Mouse (Mus musculus): ENCODE data around the gene Susd6. TPM values are rescaled to one million over a fixed set of nuclear protein-coding genes. Genes with fewer than 3 reads are reported as not detected.

Susd6 gene
- polyA plus RNA-seq, 1 experiment from 2014 or later: 17.7 TPM

DNA sequence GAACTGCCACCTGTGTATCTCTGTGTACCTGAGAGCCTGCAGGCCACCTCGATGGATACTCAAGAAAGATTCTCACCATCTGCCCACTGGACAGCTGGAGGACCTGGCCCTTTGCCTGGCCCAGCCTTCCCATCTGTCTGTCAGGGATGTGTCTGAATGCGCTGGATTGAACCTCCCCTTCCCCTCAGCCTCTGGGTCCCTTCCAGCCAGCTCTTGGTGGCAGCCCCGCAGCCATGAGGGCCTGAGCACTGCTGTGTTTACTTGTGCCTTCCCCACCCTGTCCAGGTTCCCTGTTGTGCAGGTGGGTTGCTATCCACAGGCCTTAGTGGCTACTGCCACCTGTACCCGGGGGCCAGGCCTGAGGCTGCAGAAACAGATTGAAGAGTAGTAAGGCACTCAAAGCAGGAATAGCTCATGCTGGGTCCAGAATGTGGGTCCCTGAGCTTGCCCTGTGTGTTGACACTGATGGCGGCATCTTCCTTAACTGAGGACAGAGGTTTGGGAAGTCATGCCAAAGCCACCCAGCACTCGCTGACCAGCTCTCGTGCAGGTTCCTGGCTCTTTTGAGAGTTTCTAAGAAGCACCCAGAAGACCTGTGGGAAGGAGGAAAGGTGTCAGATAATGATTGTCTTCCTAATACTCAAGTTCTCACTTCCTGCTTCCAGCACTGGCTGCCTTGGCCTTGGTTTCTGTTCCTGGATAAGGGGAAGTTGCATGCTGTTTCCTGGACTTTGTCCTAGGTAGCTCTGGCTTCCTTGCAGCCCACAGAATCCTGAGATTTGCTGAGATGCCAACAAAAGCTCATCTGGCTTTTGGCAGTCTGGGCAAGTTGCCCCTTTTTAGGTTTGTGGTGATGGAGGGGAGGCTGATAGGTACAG lies 87.1 kb downstream of the Susd6 start:
- 92% methylated on average over 7 of the region's 7 CpGs for WGBS
- Histone ChIP-seq H3K9me3 (ENCODE audit: control insufficient read depth, low read length) (no peaks in the 10 kb centered on the region), H3K27ac (ENCODE audit: low read depth, low read length) (no peak overlapping the region), H3K4me3 (ENCODE audit: low read depth, low read length) (no peak overlapping the region), H3K27me3 (ENCODE audit: control insufficient read depth, insufficient read depth, low read length) (no peaks in the 10 kb centered on the region), H3K4me1 (replicated peaks; ENCODE audit: control insufficient read depth, insufficient read depth, low read length) (no peaks in the 10 kb centered on the region), H3K36me3 (ENCODE audit: control insufficient read depth, insufficient read depth, low read length) (no peaks in the 10 kb centered on the region; the same call in 1 of the 2 replicates), H3K9ac (ENCODE audit: low read depth, low read length) (no peak overlapping the region), H3K4me2 (replicated peaks; ENCODE audit: low read depth, low read length) (no peak overlapping the region)
- ATAC-seq (ENCODE audit: low FRiP score) (no peak), DNase-seq (ENCODE audit: low spot score) (no peak)

DNA sequence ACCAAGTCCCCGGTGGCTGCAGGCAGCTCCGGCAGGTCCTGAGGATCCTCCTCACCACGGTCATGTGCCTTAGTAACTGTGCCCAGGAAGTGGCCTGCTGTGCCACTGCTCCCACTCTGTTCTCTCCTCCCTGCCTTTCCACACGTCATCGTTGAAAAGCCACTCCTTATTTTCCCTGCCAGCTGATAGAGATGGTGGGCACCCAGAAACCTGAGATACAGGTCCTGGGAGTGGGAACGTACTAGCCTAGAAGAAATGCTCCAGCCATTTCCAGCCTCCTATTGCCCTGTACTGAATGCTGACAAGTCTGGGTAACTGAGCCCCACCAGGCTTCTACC lies 87.8 kb downstream of the Susd6 start:
- no peak overlapping the region for H3K4me2 ChIP-seq (replicated peaks; ENCODE audit: low read depth, low read length)
- no peaks in the 10 kb centered on the region for H3K27me3 ChIP-seq (ENCODE audit: control insufficient read depth, insufficient read depth, low read length)
- no peak overlapping the region for H3K4me3 ChIP-seq (ENCODE audit: low read depth, low read length)
- DNase-seq (ENCODE audit: low spot score): no peak
- no peaks in the 10 kb centered on the region for H3K9me3 ChIP-seq (ENCODE audit: control insufficient read depth, low read length)
- ATAC-seq (ENCODE audit: low FRiP score): no peak
- no peaks in the 10 kb centered on the region for H3K4me1 ChIP-seq (replicated peaks; ENCODE audit: control insufficient read depth, insufficient read depth, low read length)
- H3K36me3 ChIP-seq (ENCODE audit: control insufficient read depth, insufficient read depth, low read length): no peaks in the 10 kb centered on the region; the same call in 1 of the 2 replicates
- WGBS: 88% methylated on average over 6 of the region's 6 CpGs
- H3K9ac ChIP-seq (ENCODE audit: low read depth, low read length): no peak overlapping the region
- H3K27ac ChIP-seq (ENCODE audit: low read depth, low read length): no peak overlapping the region

DNA sequence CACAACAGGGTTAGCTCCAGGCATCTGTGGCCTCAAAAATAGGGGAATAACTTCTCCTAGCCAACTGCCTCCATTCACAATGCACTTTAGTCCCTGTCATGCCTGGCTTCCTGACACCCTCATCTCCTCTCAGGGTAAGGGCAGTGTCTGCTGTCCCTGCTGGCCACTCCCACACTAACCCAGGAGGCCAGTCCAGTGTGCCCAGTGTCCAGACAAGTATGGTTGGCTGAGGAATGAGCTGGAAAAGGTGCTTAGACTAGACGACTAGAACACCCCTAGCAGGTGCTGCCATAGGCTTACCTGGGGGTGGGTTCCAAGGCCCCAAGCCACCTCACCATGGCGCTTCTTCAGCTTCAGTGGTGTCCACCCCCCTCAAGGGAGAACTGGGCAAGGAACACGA lies 88.3 kb downstream of the Susd6 start:
- 84% methylated on average over 3 of the region's 3 CpGs for WGBS
- no peak for ATAC-seq (ENCODE audit: low FRiP score)
- Histone ChIP-seq H3K4me3 (ENCODE audit: low read depth, low read length) (no peak overlapping the region), H3K9ac (ENCODE audit: low read depth, low read length) (no peak overlapping the region), H3K27ac (ENCODE audit: low read depth, low read length) (no peak overlapping the region), H3K4me2 (replicated peaks; ENCODE audit: low read depth, low read length) (no peak overlapping the region), H3K27me3 (ENCODE audit: control insufficient read depth, insufficient read depth, low read length) (no peaks in the 10 kb centered on the region), H3K36me3 (ENCODE audit: control insufficient read depth, insufficient read depth, low read length) (no peaks in the 10 kb centered on the region; the same call in 1 of the 2 replicates), H3K9me3 (ENCODE audit: control insufficient read depth, low read length) (no peaks in the 10 kb centered on the region), H3K4me1 (replicated peaks; ENCODE audit: control insufficient read depth, insufficient read depth, low read length) (no peaks in the 10 kb centered on the region)
- no peak for DNase-seq (ENCODE audit: low spot score)

DNA sequence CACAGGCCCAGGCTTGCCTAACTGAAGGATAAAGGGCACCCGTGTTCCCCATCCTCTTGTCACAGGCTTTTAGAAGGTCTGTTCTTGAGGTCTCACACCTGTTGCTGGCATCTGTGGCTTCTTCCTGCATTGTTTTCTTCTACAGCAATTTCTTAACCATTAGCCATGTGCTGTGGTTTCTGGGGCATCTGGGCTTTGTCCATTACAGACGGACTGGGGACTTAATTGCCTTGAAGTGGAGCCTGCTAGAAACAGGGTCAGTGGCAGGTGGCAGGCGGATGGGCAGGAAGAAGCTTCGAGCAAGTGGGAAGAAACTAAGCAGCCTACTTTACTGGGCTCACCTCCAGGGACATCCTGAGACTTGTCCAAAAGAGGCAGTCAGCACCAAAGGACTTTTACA lies 89.0 kb downstream of the Susd6 start:
- ATAC-seq (ENCODE audit: low FRiP score) (no peak), DNase-seq (ENCODE audit: low spot score) (no peak)
- Histone ChIP-seq H3K9me3 (ENCODE audit: control insufficient read depth, low read length) (no peaks in the 10 kb centered on the region), H3K9ac (ENCODE audit: low read depth, low read length) (no peak overlapping the region), H3K36me3 (ENCODE audit: control insufficient read depth, insufficient read depth, low read length) (no peaks in the 10 kb centered on the region; the same call in 1 of the 2 replicates), H3K4me2 (replicated peaks; ENCODE audit: low read depth, low read length) (no peak overlapping the region), H3K4me1 (replicated peaks; ENCODE audit: control insufficient read depth, insufficient read depth, low read length) (no peaks in the 10 kb centered on the region), H3K27me3 (ENCODE audit: control insufficient read depth, insufficient read depth, low read length) (no peaks in the 10 kb centered on the region), H3K4me3 (ENCODE audit: low read depth, low read length) (no peak overlapping the region), H3K27ac (ENCODE audit: low read depth, low read length) (no peak overlapping the region)
- 84% methylated on average over 4 of the region's 4 CpGs for WGBS

DNA sequence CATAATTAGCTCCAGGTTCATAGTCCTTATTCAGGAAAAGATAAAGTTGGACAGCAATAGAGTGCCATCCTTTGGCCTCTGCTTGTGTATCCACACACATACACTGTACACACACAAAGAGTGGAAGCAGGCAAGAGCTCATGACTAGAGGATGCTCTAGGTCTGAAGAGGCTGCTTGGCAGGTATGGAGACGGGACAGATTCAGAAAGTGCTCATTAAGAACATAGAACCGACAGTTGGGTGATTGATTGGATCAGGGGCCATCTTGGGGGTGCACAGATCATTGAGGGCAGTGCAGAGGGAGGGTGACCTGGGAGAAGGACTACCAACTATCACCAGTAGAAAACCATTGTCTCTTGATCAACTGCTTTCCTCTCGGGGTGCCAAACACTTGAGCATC lies 90.8 kb downstream of the Susd6 start:
- no peak overlapping the region for H3K4me3 ChIP-seq (ENCODE audit: low read depth, low read length)
- no peak overlapping the region for H3K27ac ChIP-seq (ENCODE audit: low read depth, low read length)
- H3K9me3 ChIP-seq (ENCODE audit: control insufficient read depth, low read length): no peaks in the 10 kb centered on the region
- H3K4me1 ChIP-seq (replicated peaks; ENCODE audit: control insufficient read depth, insufficient read depth, low read length): 0 out of 2 replicates have a peak, but pooled peaks cover 2% of the 10 kb centered on the region
- H3K9ac ChIP-seq (ENCODE audit: low read depth, low read length): no peak overlapping the region
- H3K27me3 ChIP-seq (ENCODE audit: control insufficient read depth, insufficient read depth, low read length): no peaks in the 10 kb centered on the region
- 93% methylated on average over 3 of the region's 3 CpGs for WGBS
- DNase-seq (ENCODE audit: low spot score) (no peak), ATAC-seq (ENCODE audit: low FRiP score) (no peak)
- no peak overlapping the region for H3K4me2 ChIP-seq (replicated peaks; ENCODE audit: low read depth, low read length)
- no peaks in the 10 kb centered on the region for H3K36me3 ChIP-seq (ENCODE audit: control insufficient read depth, insufficient read depth, low read length)

DNA sequence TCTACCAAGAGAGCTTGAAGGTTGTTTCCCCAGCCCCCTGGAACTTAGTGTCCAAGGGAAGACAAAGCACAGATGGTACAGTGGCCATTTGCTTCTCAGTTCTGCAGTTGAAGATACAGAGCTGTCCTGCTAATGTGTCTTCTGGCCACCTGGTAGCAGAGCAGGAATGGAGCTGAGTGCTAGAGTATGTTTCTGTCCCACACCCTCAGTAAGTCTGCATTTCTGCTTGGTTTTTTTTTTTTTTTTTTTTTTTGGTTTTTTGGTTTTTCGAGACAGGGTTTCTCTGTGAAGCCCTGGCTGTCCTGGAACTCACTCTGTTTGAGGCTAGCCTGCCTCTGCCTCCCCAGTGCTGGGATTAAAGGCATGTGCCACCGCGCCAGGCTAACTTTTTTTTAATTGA lies 93.0 kb downstream of the Susd6 start:
- H3K4me2 ChIP-seq (replicated peaks; ENCODE audit: low read depth, low read length): no peak overlapping the region
- no peaks in the 10 kb centered on the region for H3K36me3 ChIP-seq (ENCODE audit: control insufficient read depth, insufficient read depth, low read length)
- no peak overlapping the region for H3K4me3 ChIP-seq (ENCODE audit: low read depth, low read length)
- no peak overlapping the region for H3K27ac ChIP-seq (ENCODE audit: low read depth, low read length)
- H3K9me3 ChIP-seq (ENCODE audit: control insufficient read depth, low read length): no peaks in the 10 kb centered on the region
- 0 out of 2 replicates have a peak, but pooled peaks cover 2% of the 10 kb centered on the region for H3K4me1 ChIP-seq (replicated peaks; ENCODE audit: control insufficient read depth, insufficient read depth, low read length)
- no peak for DNase-seq (ENCODE audit: low spot score)
- H3K9ac ChIP-seq (ENCODE audit: low read depth, low read length): no peak overlapping the region
- ATAC-seq (ENCODE audit: low FRiP score): no peak
- 80% methylated on average over 3 of the region's 3 CpGs for WGBS
- no peaks in the 10 kb centered on the region for H3K27me3 ChIP-seq (ENCODE audit: control insufficient read depth, insufficient read depth, low read length)

DNA sequence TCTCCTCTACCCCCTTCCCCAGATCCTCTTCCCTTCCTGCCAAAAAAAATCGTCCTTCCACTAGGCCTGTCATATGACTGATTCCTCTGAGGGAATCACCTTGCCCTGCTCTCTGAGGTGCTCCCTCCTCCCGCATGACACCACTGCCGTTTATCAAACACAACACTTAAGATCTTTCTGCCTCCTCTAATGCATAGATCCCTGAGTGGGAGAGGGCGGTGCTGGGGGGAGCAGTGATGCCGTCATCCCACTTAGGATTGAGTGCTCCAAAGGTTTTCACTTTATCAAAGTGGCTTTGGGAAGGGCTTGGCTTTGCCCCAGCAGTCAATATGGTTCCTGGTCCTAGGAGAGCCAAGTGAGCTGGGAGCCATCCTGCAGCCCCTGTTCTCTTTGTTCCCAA lies 93.6 kb downstream of the Susd6 start:
- Histone ChIP-seq H3K27me3 (ENCODE audit: control insufficient read depth, insufficient read depth, low read length) (no peaks in the 10 kb centered on the region), H3K4me1 (replicated peaks; ENCODE audit: control insufficient read depth, insufficient read depth, low read length) (0 out of 2 replicates have a peak, but pooled peaks cover 2% of the 10 kb centered on the region), H3K4me2 (replicated peaks; ENCODE audit: low read depth, low read length) (no peak overlapping the region), H3K9me3 (ENCODE audit: control insufficient read depth, low read length) (no peaks in the 10 kb centered on the region), H3K9ac (ENCODE audit: low read depth, low read length) (no peak overlapping the region), H3K27ac (ENCODE audit: low read depth, low read length) (no peak overlapping the region), H3K4me3 (ENCODE audit: low read depth, low read length) (no peak overlapping the region), H3K36me3 (ENCODE audit: control insufficient read depth, insufficient read depth, low read length) (no peaks in the 10 kb centered on the region)
- ATAC-seq (ENCODE audit: low FRiP score) (no peak), DNase-seq (ENCODE audit: low spot score) (no peak)
- 68% methylated on average over 5 of the region's 5 CpGs for WGBS

DNA sequence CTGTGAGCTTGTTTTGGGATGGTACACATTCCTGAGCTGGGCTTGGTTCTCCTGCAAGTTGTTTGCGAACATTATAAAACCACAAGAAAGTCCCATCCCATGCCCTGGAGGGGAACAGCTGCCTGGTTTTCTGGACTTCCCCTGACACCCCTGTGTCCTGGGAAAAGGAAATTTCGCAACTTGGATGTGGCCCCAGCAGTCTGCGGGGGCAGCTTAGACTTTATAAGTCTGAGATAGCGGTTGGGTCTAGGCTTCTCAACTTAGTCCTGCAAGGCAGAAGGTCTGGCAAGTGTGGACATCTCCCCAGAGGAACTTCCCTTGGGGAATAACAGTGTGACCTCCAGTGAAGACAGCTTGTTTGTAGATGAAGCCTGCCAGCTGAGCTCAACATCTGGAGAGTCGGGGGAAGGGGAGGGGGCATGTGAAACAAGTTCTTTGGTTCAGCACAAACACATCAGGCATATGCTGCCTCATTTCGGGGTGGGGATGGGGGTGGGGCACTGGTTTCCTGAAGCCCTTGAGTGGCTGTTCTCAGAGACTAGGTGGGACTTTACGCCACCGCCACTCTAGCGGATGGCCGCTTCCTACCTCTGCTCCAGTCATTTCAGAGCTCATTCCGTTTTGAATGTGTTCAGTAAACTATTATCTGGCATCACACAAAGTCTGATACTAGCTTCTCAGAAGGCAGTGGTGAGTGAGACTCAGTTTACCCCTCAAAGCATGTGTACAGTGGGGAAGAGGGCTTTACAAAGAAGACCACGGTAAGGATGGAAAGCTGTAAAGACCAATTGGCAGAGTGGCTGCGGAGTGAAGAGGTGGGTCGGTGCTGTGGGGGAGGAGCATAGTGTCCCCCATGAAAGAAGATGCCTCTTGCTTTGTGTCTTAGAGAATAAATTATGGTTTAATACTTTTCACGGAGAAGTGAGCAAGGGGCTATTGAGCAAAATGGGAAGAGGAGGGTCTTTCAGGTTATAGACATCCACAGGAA lies 95.3 kb downstream of the Susd6 start:
- Histone ChIP-seq H3K9ac (ENCODE audit: low read depth, low read length) (no peak overlapping the region), H3K4me2 (replicated peaks; ENCODE audit: low read depth, low read length) (no peak overlapping the region), H3K9me3 (ENCODE audit: control insufficient read depth, low read length) (no peaks in the 10 kb centered on the region), H3K4me1 (replicated peaks; ENCODE audit: control insufficient read depth, insufficient read depth, low read length) (0 out of 2 replicates have a peak, but pooled peaks cover 2% of the 10 kb centered on the region), H3K27ac (ENCODE audit: low read depth, low read length) (no peak overlapping the region), H3K4me3 (ENCODE audit: low read depth, low read length) (no peak overlapping the region), H3K36me3 (ENCODE audit: control insufficient read depth, insufficient read depth, low read length) (no peaks in the 10 kb centered on the region), H3K27me3 (ENCODE audit: control insufficient read depth, insufficient read depth, low read length) (no peaks in the 10 kb centered on the region)
- WGBS: 57% methylated on average over 15 of the region's 15 CpGs
- ATAC-seq (ENCODE audit: low FRiP score) (no peak), DNase-seq (ENCODE audit: low spot score) (peak; percentile 26)
